Mouse (Mus musculus): ENCODE measurements around the gene Olfr125. TPM values are rescaled to one million over a fixed set of nuclear protein-coding genes. Genes with fewer than 3 reads are reported as not detected.

The Olfr125 gene
- polyA plus RNA-seq (2016; fragmentation: Nextera tagmentation; extraction: Ambion mirVana): not detected in 2 replicates

- ATAC-seq (ENCODE audit: insufficient number of reproducible peaks, insufficient read depth, low FRiP score, low TSS enrichment): no peak
- Histone ChIP-seq H3K27me3 (no peaks in the 10 kb centered on the region), H3K9me3 (no peaks in the 10 kb centered on the region), H3K27ac (no peak within 1 kb of the TSS), H3K36me3 (no peaks in the 10 kb centered on the region), H3K4me3 (no peak within 1 kb of the TSS), H3K4me1 (no peaks in the 10 kb centered on the region), H3K9ac (no peak within 1 kb of the TSS), H3K4me2 (replicated peaks) (no peak within 1 kb of the TSS)
These were observed at the start of gene Olfr125 for GRCm38 (mm10) chr17:37832649-37833048. Olfr125 (plus strand) TSS chr17:37832949.

GRCm38 (mm10) chr17:37793229-37793628 lies 39.5 kb upstream of the Olfr125 start, which contains the start of gene Olfr123:
Olfr123 (plus strand) TSS chr17:37793529.
- no peaks in the 10 kb centered on the region for H3K36me3 ChIP-seq
- 84% methylated on average over 2 of the region's 2 CpGs for WGBS
- no peak for ATAC-seq (ENCODE audit: insufficient number of reproducible peaks, insufficient read depth, low FRiP score, low TSS enrichment)
- H3K4me3 ChIP-seq: no peak within 1 kb of the TSS
- H3K9ac ChIP-seq: no peak within 1 kb of the TSS
- H3K4me1 ChIP-seq: no peaks in the 10 kb centered on the region
- no peak within 1 kb of the TSS for H3K4me2 ChIP-seq (replicated peaks)
- no peaks in the 10 kb centered on the region for H3K27me3 ChIP-seq
- H3K27ac ChIP-seq: no peak within 1 kb of the TSS
- H3K9me3 ChIP-seq: no peaks in the 10 kb centered on the region

- Histone ChIP-seq H3K4me2 (replicated peaks) (no peak within 1 kb of the TSS), H3K36me3 (no peaks in the 10 kb centered on the region), H3K27ac (no peak within 1 kb of the TSS), H3K4me1 (no peaks in the 10 kb centered on the region), H3K27me3 (no peaks in the 10 kb centered on the region), H3K9me3 (no peaks in the 10 kb centered on the region), H3K9ac (no peak within 1 kb of the TSS), H3K4me3 (no peak within 1 kb of the TSS)
- 84% methylated on average over 3 of the region's 3 CpGs for WGBS
- ATAC-seq (ENCODE audit: insufficient number of reproducible peaks, insufficient read depth, low FRiP score, low TSS enrichment): no peak
These were observed 33.2 kb upstream of the Olfr125 start, which contains the start of gene Olfr124 for GRCm38 (mm10) chr17:37799588-37799987. Olfr124 (plus strand) TSS chr17:37799888.

DNA sequence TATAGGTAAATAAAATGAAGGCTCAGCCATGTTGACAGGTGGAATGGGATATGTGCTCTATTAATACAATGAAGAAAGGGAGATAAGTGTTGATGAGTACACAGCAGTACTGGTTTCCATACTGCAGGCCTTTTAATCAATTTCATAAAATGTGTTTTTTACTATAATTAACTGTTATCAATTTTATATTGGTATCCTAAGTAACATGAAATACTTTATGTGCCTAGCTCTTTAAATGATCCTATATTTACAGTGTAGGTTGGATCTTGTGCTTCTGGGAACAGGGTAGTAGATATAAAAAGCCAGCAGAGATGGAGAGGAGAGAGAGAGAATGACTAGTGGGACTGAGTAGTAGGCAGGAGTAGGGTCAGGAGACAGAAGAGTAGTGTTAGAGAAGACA lies 14.4 kb downstream of the Olfr125 start, which contains the start of gene Olfr126:
Olfr126 (plus strand) TSS at position 301 of the 400 bp plus-strand sequence.
- H3K4me1 ChIP-seq: no peaks in the 10 kb centered on the region
- no peaks in the 10 kb centered on the region for H3K36me3 ChIP-seq
- no peak within 1 kb of the TSS for H3K4me2 ChIP-seq (replicated peaks)
- H3K4me3 ChIP-seq: no peak within 1 kb of the TSS
- no peaks in the 10 kb centered on the region for H3K9me3 ChIP-seq
- ATAC-seq (ENCODE audit: insufficient number of reproducible peaks, insufficient read depth, low FRiP score, low TSS enrichment): no peak
- no peaks in the 10 kb centered on the region for H3K27me3 ChIP-seq
- no peak within 1 kb of the TSS for H3K27ac ChIP-seq
- H3K9ac ChIP-seq: no peak within 1 kb of the TSS

- no peak for ATAC-seq (ENCODE audit: insufficient number of reproducible peaks, insufficient read depth, low FRiP score, low TSS enrichment)
- H3K9me3 ChIP-seq: no peaks in the 10 kb centered on the region
- WGBS: 72% methylated on average over 2 of the region's 2 CpGs
These were observed 31.2 kb downstream of the Olfr125 start for GRCm38 (mm10) chr17:37863901-37864300.

GRCm38 (mm10) chr17:37869676-37870205 lies 37.0 kb downstream of the Olfr125 start:
- no peak for ATAC-seq (ENCODE audit: insufficient number of reproducible peaks, insufficient read depth, low FRiP score, low TSS enrichment)
- H3K27ac ChIP-seq: no peak overlapping the region
- H3K4me1 ChIP-seq: no peaks in the 10 kb centered on the region
- no peak overlapping the region for H3K9ac ChIP-seq
- no peak overlapping the region for H3K4me2 ChIP-seq (replicated peaks)
- no peaks in the 10 kb centered on the region for H3K36me3 ChIP-seq
- H3K9me3 ChIP-seq: no peaks in the 10 kb centered on the region
- no peak overlapping the region for H3K4me3 ChIP-seq
- 22% methylated on average over 8 of the region's 8 CpGs for WGBS
- no peaks in the 10 kb centered on the region for H3K27me3 ChIP-seq

More at GRCm38 (mm10) chr17:37863901-37864300, 31.2 kb downstream of the Olfr125 start:
- H3K27ac ChIP-seq: no peak overlapping the region
- H3K36me3 ChIP-seq: no peaks in the 10 kb centered on the region
- no peak overlapping the region for H3K4me3 ChIP-seq
- no peaks in the 10 kb centered on the region for H3K4me1 ChIP-seq
- no peak overlapping the region for H3K4me2 ChIP-seq (replicated peaks)
- H3K27me3 ChIP-seq: no peaks in the 10 kb centered on the region
- H3K9ac ChIP-seq: no peak overlapping the region

GRCm38 (mm10) chr17:37873830-37874229 lies 41.1 kb downstream of the Olfr125 start:
- Histone ChIP-seq H3K4me3 (no peak overlapping the region), H3K4me2 (replicated peaks) (no peak overlapping the region), H3K27ac (no peak overlapping the region), H3K4me1 (no peaks in the 10 kb centered on the region), H3K9ac (no peak overlapping the region), H3K27me3 (no peaks in the 10 kb centered on the region), H3K9me3 (no peaks in the 10 kb centered on the region), H3K36me3 (no peaks in the 10 kb centered on the region)
- ATAC-seq (ENCODE audit: insufficient number of reproducible peaks, insufficient read depth, low FRiP score, low TSS enrichment): no peak
- 76% methylated on average over 3 of the region's 3 CpGs for WGBS

Other genes with a start within 250 kb of the Olfr125 start
- gene Olfr114, start 240.2 kb upstream of the Olfr125 start, polyA plus RNA-seq (2016; fragmentation: Nextera tagmentation; extraction: Ambion mirVana): not detected in 2 replicates
- gene Olfr115, start 205.8 kb upstream of the Olfr125 start, polyA plus RNA-seq (2016; fragmentation: Nextera tagmentation; extraction: Ambion mirVana): not detected in 2 replicates
- not detected in 2 replicates for gene Olfr116, start 205.8 kb upstream of the Olfr125 start, polyA plus RNA-seq (2016; fragmentation: Nextera tagmentation; extraction: Ambion mirVana)
- not detected in 2 replicates for gene Olfr117, start 169.2 kb upstream of the Olfr125 start, polyA plus RNA-seq (2016; fragmentation: Nextera tagmentation; extraction: Ambion mirVana)
- not detected in 2 replicates for gene Olfr118, start 166.0 kb upstream of the Olfr125 start, polyA plus RNA-seq (2016; fragmentation: Nextera tagmentation; extraction: Ambion mirVana)
- not detected in 2 replicates for gene Olfr119, start 136.4 kb upstream of the Olfr125 start, polyA plus RNA-seq (2016; fragmentation: Nextera tagmentation; extraction: Ambion mirVana)
- gene Olfr120, start 111.1 kb upstream of the Olfr125 start, polyA plus RNA-seq (2016; fragmentation: Nextera tagmentation; extraction: Ambion mirVana): not detected in 2 replicates
- gene Olfr121, start 84.1 kb upstream of the Olfr125 start, polyA plus RNA-seq (2016; fragmentation: Nextera tagmentation; extraction: Ambion mirVana): not detected in 2 replicates
- gene Olfr122, start 64.3 kb upstream of the Olfr125 start, polyA plus RNA-seq (2016; fragmentation: Nextera tagmentation; extraction: Ambion mirVana): not detected in 2 replicates
- not detected in 2 replicates for gene Olfr123, start 39.4 kb upstream of the Olfr125 start, polyA plus RNA-seq (2016; fragmentation: Nextera tagmentation; extraction: Ambion mirVana)
- gene Olfr124, start 33.1 kb upstream of the Olfr125 start, polyA plus RNA-seq (2016; fragmentation: Nextera tagmentation; extraction: Ambion mirVana): not detected in 2 replicates
- gene Olfr126, start 14.5 kb downstream of the Olfr125 start, polyA plus RNA-seq (2016; fragmentation: Nextera tagmentation; extraction: Ambion mirVana): not detected in 2 replicates
- gene Olfr127, start 67.5 kb downstream of the Olfr125 start, polyA plus RNA-seq (2016; fragmentation: Nextera tagmentation; extraction: Ambion mirVana): not detected in 2 replicates
- gene Olfr128, start 87.6 kb downstream of the Olfr125 start, polyA plus RNA-seq (2016; fragmentation: Nextera tagmentation; extraction: Ambion mirVana): not detected in 2 replicates
- not detected in 2 replicates for gene Olfr761, start 120.1 kb downstream of the Olfr125 start, polyA plus RNA-seq (2016; fragmentation: Nextera tagmentation; extraction: Ambion mirVana)
- gene Olfr129, start 227.1 kb downstream of the Olfr125 start, polyA plus RNA-seq (2016; fragmentation: Nextera tagmentation; extraction: Ambion mirVana): not detected in 2 replicates
- gene Olfr130, start 231.0 kb downstream of the Olfr125 start, polyA plus RNA-seq (2016; fragmentation: Nextera tagmentation; extraction: Ambion mirVana): not detected in 2 replicates